Mouse (Mus musculus) spleen, adult 2 months (tissue): Measurements from ENCODE around the gene Gm20388.

Experiments
- CTCF ChIP-seq: fragments of 200-500 bp; IDR thresholded peaks from 2 replicates; pipeline ENCODE4 v1.5.1; 2011; ENCODE audit warnings: mild to moderate bottlenecking, inconsistent platforms; ENCODE audit not compliant: insufficient read depth, insufficient read length, insufficient replicate concordance; ENCODE audit errors: extremely low read depth
- POLR2A ChIP-seq: fragments of 200-500 bp; IDR thresholded peaks from 2 replicates; pipeline ENCODE4 v1.6.1; 2011; ENCODE audit warnings: low read depth, low read length, inconsistent platforms

GRCm38 (mm10) chr8:122616181-122616905 is 2705.7 kb downstream of the Gm20388 start:
- no peak for TF ChIP-seq CTCF
- no peak for TF ChIP-seq POLR2A
